Comparison of ENCODE assay signal across 24 mouse cellular contexts in the genomic region with DNA sequence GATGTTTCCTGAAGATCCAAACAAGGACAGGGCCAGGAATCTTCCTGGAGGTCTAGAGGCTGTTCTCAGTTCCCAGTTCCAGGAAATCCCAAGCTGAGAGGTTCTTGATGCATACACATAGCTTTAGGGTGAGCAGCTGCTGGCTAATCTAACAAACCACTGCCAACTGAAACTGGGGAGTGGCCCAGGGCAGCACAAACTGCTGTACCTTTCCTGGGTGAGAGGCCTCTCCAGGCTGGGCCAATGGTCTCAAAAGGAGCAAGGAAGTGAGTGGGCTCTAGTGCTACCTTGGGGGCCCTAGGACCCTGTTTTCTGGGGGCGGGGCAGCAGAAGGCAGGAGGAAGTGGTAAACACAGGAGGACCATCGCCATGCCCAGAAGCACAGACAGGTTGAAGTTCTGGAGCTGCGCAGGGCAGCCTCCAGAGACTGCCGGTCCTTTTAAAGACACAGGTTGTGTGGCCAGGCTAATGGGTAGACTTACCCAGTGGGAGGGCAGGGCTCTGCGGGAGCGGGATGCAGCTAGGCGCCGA. TPM values are rescaled to one million over a fixed set of nuclear protein-coding genes. Genes with fewer than 3 reads are reported as not detected.
DNase-seq lines count a peak whose midpoint lies in the region; ATAC-seq and TF ChIP-seq lines count a peak whose summit lies in the region.
"Had no signal": no experiment of that assay in that cellular context is flagged by ENCODE, and none has a peak within 500 bp of the region (broad histone marks: within the 10 kb centered on the region; RNA-seq: fewer than 3 reads in every experiment).

No protein-coding gene starts in this region.

- no peaks in the 10 kb centered on the region for H3K27me3 ChIP-seq in midbrain, embryonic 11.5 days (ENCODE audit: control insufficient read depth, insufficient read depth, low read length)
- H3K27me3 ChIP-seq in midbrain, embryonic 14.5 days (ENCODE audit: control insufficient read depth, insufficient read depth, low read length) = no peaks in the 10 kb centered on the region
- no peaks in the 10 kb centered on the region for H3K27me3 ChIP-seq in intestine, postnatal 0 days (replicated peaks; ENCODE audit: control insufficient read depth, insufficient read depth, low read length)
- H3K27me3 ChIP-seq: kidney, embryonic 15.5 days; limb, embryonic 12.5 days had no signal

- intact Hi-C loops in heart, postnatal 14 days (cut with DNase I) = no loop called here

- H3K9ac ChIP-seq in midbrain, embryonic 11.5 days (ENCODE audit: low read length) = no peak overlapping the region
- no peak overlapping the region for H3K9ac ChIP-seq in midbrain, embryonic 14.5 days (replicated peaks; ENCODE audit: low read length)
- H3K9ac ChIP-seq in intestine, postnatal 0 days (ENCODE audit: low read depth, low read length) = no peak overlapping the region
- H3K9ac ChIP-seq: kidney, embryonic 15.5 days; limb, embryonic 12.5 days; liver, embryonic 14.5 days had no signal

- no peak for TF ChIP-seq POLR2A in bone marrow macrophage, adult 2 months (IDR thresholded peaks at IDR 0.05; ENCODE audit: borderline replicate concordance, low read depth, low read length)

- H3K36me3 ChIP-seq in midbrain, embryonic 11.5 days (ENCODE audit: control insufficient read depth, insufficient read depth, low read length) = peaks cover 4% of the 10 kb centered on the region; the same call in 1 of the 2 replicates
- H3K36me3 ChIP-seq in midbrain, embryonic 14.5 days (ENCODE audit: control insufficient read depth, insufficient read depth, low read length) = peaks cover 13% of the 10 kb centered on the region
- peaks cover 6% of the 10 kb centered on the region; the same call in 1 of the 2 replicates for H3K36me3 ChIP-seq in intestine, postnatal 0 days (ENCODE audit: control insufficient read depth, insufficient read depth)

- H3K4me3 ChIP-seq in midbrain, embryonic 11.5 days (ENCODE audit: low read depth, low read length) = no peak overlapping the region
- no peak overlapping the region for H3K4me3 ChIP-seq in midbrain, embryonic 14.5 days (replicated peaks; ENCODE audit: low read depth, low read length)
- H3K4me3 ChIP-seq in bone marrow macrophage, adult 2 months (ENCODE audit: insufficient read depth, low read length) = peak overlapping the region; percentile 50
- H3K4me3 ChIP-seq in intestine, postnatal 0 days (ENCODE audit: low read depth, low read length) = no peak overlapping the region
- H3K4me3 ChIP-seq: kidney, embryonic 15.5 days; limb, embryonic 12.5 days had no signal

- DNase-seq in midbrain, embryonic 11.5 days (ENCODE audit: low spot score, missing footprints) = peak; percentile 33
- DNase-seq in midbrain, embryonic 14.5 days = no peak
- no peak for DNase-seq in adrenal gland, postnatal 36 days
- DNase-seq in embryo, embryonic 11 days = no peak
- no peak for DNase-seq in heart, postnatal 14 days
- DNase-seq: adrenal gland, adult 2 months; B cell, adult 2 months; cerebellum, adult 11 months; cerebellum, postnatal 14 days; gastrocnemius, postnatal 36 days; kidney, postnatal 4 days; layer of hippocampus, adult 9-11 months; retina, postnatal 1 day; thymus, postnatal 4 days had no signal

- H3K4me1 ChIP-seq in midbrain, embryonic 11.5 days (ENCODE audit: control insufficient read depth, insufficient read depth, low read length) = no peaks in the 10 kb centered on the region
- H3K4me1 ChIP-seq in midbrain, embryonic 14.5 days (ENCODE audit: control insufficient read depth, insufficient read depth, low read length) = no peaks in the 10 kb centered on the region
- peaks cover 42% of the 10 kb centered on the region for H3K4me1 ChIP-seq in bone marrow macrophage, adult 2 months (ENCODE audit: control insufficient read depth, insufficient read depth, low read length)
- no peaks in the 10 kb centered on the region for H3K4me1 ChIP-seq in intestine, postnatal 0 days (replicated peaks; ENCODE audit: control insufficient read depth, insufficient read depth, low read length)
- H3K4me1 ChIP-seq: kidney, embryonic 15.5 days; limb, embryonic 12.5 days had no signal

- TF ChIP-seq CTCF in bone marrow macrophage, adult 2 months (IDR thresholded peaks at IDR 0.05; ENCODE audit: low read depth, low read length) = no peak
- no peak for TF ChIP-seq CTCF in intestine, postnatal 0 days (IDR thresholded peaks at IDR 0.05; ENCODE audit: low read depth)

- WGBS in midbrain, embryonic 11.5 days = 71% methylated on average over 8 of the region's 8 CpGs
- WGBS in midbrain, embryonic 14.5 days = 75% methylated on average over 8 of the region's 8 CpGs
- 74% methylated on average over 8 of the region's 8 CpGs for WGBS in intestine, postnatal 0 days

- H3K9me3 ChIP-seq in midbrain, embryonic 11.5 days (ENCODE audit: control insufficient read depth, low read length) = no peaks in the 10 kb centered on the region
- H3K9me3 ChIP-seq in midbrain, embryonic 14.5 days (ENCODE audit: control insufficient read depth, low read length) = no peaks in the 10 kb centered on the region
- no peaks in the 10 kb centered on the region for H3K9me3 ChIP-seq in intestine, postnatal 0 days (ENCODE audit: control insufficient read depth)
- H3K9me3 ChIP-seq: kidney, embryonic 15.5 days; limb, embryonic 12.5 days had no signal

- ATAC-seq in midbrain, embryonic 11.5 days (ENCODE audit: low FRiP score) = no peak
- no peak for ATAC-seq in midbrain, embryonic 14.5 days (ENCODE audit: low FRiP score, low TSS enrichment)
- ATAC-seq in intestine, postnatal 0 days = peak; percentile 78
- ATAC-seq: forebrain, embryonic 14.5 days had no signal

- H3K27ac ChIP-seq in midbrain, embryonic 11.5 days (ENCODE audit: low read depth, low read length) = no peak overlapping the region
- no peak overlapping the region for H3K27ac ChIP-seq in midbrain, embryonic 14.5 days (replicated peaks; ENCODE audit: low read depth, low read length)
- H3K27ac ChIP-seq in bone marrow macrophage, adult 2 months (ENCODE audit: insufficient read depth, low read depth, low read length) = peak overlapping the region; percentile 17; the same call in 1 of the 2 replicates
- H3K27ac ChIP-seq in intestine, postnatal 0 days (ENCODE audit: low read depth, low read length) = no peak overlapping the region
- H3K27ac ChIP-seq: kidney, embryonic 15.5 days; limb, embryonic 12.5 days; liver, embryonic 14.5 days had no signal

- H3K4me2 ChIP-seq in midbrain, embryonic 11.5 days = no peak overlapping the region
- H3K4me2 ChIP-seq in midbrain, embryonic 14.5 days (ENCODE audit: low read length) = no peak overlapping the region
- H3K4me2 ChIP-seq in intestine, postnatal 0 days (replicated peaks; ENCODE audit: low read depth) = no peak overlapping the region
- H3K4me2 ChIP-seq: kidney, embryonic 15.5 days; limb, embryonic 12.5 days had no signal

RNA-seq across cellular contexts. Expression of a gene that starts 1.4 kb away (rescaled TPM):
- 1.8 TPM in 2 replicates for polyA plus RNA-seq in midbrain, embryonic 11.5 days (2014; fragmentation: Nextera tagmentation; extraction: Ambion mirVana)
- polyA plus RNA-seq in midbrain, embryonic 14.5 days (2014; fragmentation: Nextera tagmentation; extraction: Ambion mirVana) = 2.8 and 3.6 TPM in 2 replicates
- polyA plus RNA-seq in bone marrow macrophage, adult 2 months (2012; ENCODE audit: insufficient read depth, insufficient read length, missing spikeins) = 240 and 334 TPM in 2 replicates
- 0.29 and 0.52 TPM in 2 replicates for polyA plus RNA-seq in intestine, postnatal 0 days (2015; fragmentation: Nextera tagmentation; extraction: Ambion mirVana)
- total RNA-seq in adrenal gland, postnatal 36 days (2021) = 1 to 10 TPM in 1 of 2 experiments, under 1 TPM in 1; 0.69 to 4.6 TPM
- total RNA-seq in heart, postnatal 14 days (2021) = under 1 TPM; 0.93 TPM

RNA-seq across cellular contexts. Expression of a gene that starts 12.4 kb away (rescaled TPM):
- 0.34 and 1.2 TPM in 2 replicates for polyA plus RNA-seq in midbrain, embryonic 11.5 days (2014; fragmentation: Nextera tagmentation; extraction: Ambion mirVana)
- polyA plus RNA-seq in midbrain, embryonic 14.5 days (2014; fragmentation: Nextera tagmentation; extraction: Ambion mirVana) = 0.74 and 0.76 TPM in 2 replicates
- not detected in 2 replicates for polyA plus RNA-seq in bone marrow macrophage, adult 2 months (2012; ENCODE audit: insufficient read depth, insufficient read length, missing spikeins)
- 0.16 TPM in 1 of 2 replicates, not detected in the other for polyA plus RNA-seq in intestine, postnatal 0 days (2015; fragmentation: Nextera tagmentation; extraction: Ambion mirVana)
- not detected for total RNA-seq in adrenal gland, postnatal 36 days (2021)
- total RNA-seq in heart, postnatal 14 days (2021) = not detected
- total RNA-seq: adrenal gland, adult 2 months; gastrocnemius, postnatal 36 days had no signal
- polyA plus RNA-seq: liver, embryonic 14.5 days had no signal

RNA-seq across cellular contexts. Expression of a gene that starts 45.3 kb away (rescaled TPM):
- 36.3 and 43.1 TPM in 2 replicates for polyA plus RNA-seq in midbrain, embryonic 11.5 days (2014; fragmentation: Nextera tagmentation; extraction: Ambion mirVana)
- 51.5 and 55.9 TPM in 2 replicates for polyA plus RNA-seq in midbrain, embryonic 14.5 days (2014; fragmentation: Nextera tagmentation; extraction: Ambion mirVana)
- polyA plus RNA-seq in bone marrow macrophage, adult 2 months (2012; ENCODE audit: insufficient read depth, insufficient read length, missing spikeins) = 37.7 and 38.7 TPM in 2 replicates
- 16.0 and 17.6 TPM in 2 replicates for polyA plus RNA-seq in intestine, postnatal 0 days (2015; fragmentation: Nextera tagmentation; extraction: Ambion mirVana)
- 10 to 100 TPM; 19.2 to 22.8 TPM for total RNA-seq in adrenal gland, postnatal 36 days (2021)
- total RNA-seq in heart, postnatal 14 days (2021) = 10 to 100 TPM; 10.3 to 10.7 TPM

RNA-seq across cellular contexts. Expression of a gene that starts 45.5 kb away (rescaled TPM):
- 58.9 and 62.6 TPM in 2 replicates for polyA plus RNA-seq in midbrain, embryonic 11.5 days (2014; fragmentation: Nextera tagmentation; extraction: Ambion mirVana)
- polyA plus RNA-seq in midbrain, embryonic 14.5 days (2014; fragmentation: Nextera tagmentation; extraction: Ambion mirVana) = 58.6 and 64.7 TPM in 2 replicates
- 17.9 and 18.5 TPM in 2 replicates for polyA plus RNA-seq in bone marrow macrophage, adult 2 months (2012; ENCODE audit: insufficient read depth, insufficient read length, missing spikeins)
- polyA plus RNA-seq in intestine, postnatal 0 days (2015; fragmentation: Nextera tagmentation; extraction: Ambion mirVana) = 12.3 and 13.0 TPM in 2 replicates
- 10 to 100 TPM; 24.4 to 26.0 TPM for total RNA-seq in adrenal gland, postnatal 36 days (2021)
- 10 to 100 TPM; 27.4 to 29.4 TPM for total RNA-seq in heart, postnatal 14 days (2021)

RNA-seq across cellular contexts. Expression of a gene that starts 47.3 kb away (rescaled TPM):
- not detected in 2 replicates for polyA plus RNA-seq in midbrain, embryonic 11.5 days (2014; fragmentation: Nextera tagmentation; extraction: Ambion mirVana)
- polyA plus RNA-seq in midbrain, embryonic 14.5 days (2014; fragmentation: Nextera tagmentation; extraction: Ambion mirVana) = not detected in 2 replicates
- polyA plus RNA-seq in bone marrow macrophage, adult 2 months (2012; ENCODE audit: insufficient read depth, insufficient read length, missing spikeins) = not detected in 2 replicates
- polyA plus RNA-seq in intestine, postnatal 0 days (2015; fragmentation: Nextera tagmentation; extraction: Ambion mirVana) = not detected in 2 replicates
- not detected for total RNA-seq in adrenal gland, postnatal 36 days (2021)
- total RNA-seq in heart, postnatal 14 days (2021) = not detected
- total RNA-seq: adrenal gland, adult 2 months; gastrocnemius, postnatal 36 days; left cerebral cortex, adult 8-10 months had no signal
- polyA plus RNA-seq: brain, embryonic 14.5 days; embryonic facial prominence, embryonic 11.5 days; forebrain, embryonic 14.5 days; hindbrain, embryonic 11.5 days; kidney, embryonic 15.5 days; liver, embryonic 14.5 days had no signal

Comparison
In these comparisons a context has a peak if more than half of its experiments do, and no peak if none do; other contexts are left out.
1. RNA of a gene that starts 1.4 kb away (polyA plus RNA-seq): 240 to 334 TPM in bone marrow macrophage, adult 2 months; 2.8 to 3.6 TPM in midbrain, embryonic 14.5 days, 1.8 TPM in midbrain, embryonic 11.5 days and 0.29 to 0.52 TPM in intestine, postnatal 0 days; every median in the first group is over 10 times any median in the second.